Mouse (Mus musculus): Measurements from ENCODE around the gene Dnajc4. TPM values are rescaled to one million over a fixed set of nuclear protein-coding genes. Genes with fewer than 3 reads are reported as not detected.

Dnajc4 gene
- polyA plus RNA-seq, 1 experiment: 24.1 TPM

DNA sequence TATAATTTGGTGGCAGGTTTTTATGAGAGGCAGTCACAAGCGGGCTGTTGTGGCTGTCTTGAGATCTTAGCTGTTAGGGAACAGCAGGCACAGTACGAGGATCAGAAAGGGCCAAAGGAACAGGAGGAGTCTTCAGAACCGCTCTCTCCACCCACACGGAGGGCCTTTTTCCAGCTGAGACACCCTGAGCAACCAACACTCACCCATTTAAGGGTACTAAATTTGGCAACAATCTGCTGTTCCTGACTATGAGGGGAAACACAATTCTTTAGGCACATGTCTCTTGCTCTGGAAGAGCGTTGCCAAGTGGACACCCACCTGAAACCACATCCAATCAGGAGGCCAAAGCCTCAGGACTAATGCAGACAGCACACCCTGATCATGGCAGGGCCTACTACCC is 37.2 kb upstream of the Dnajc4 start:
- no peak for DNase-seq (ENCODE audit: low read depth in 1 of 2, low spot score in 2 of 2)
- H3K4me1 ChIP-seq (ENCODE audit: control insufficient read depth, insufficient read depth, insufficient read length): no peaks in the 10 kb centered on the region
- no peak overlapping the region for H3K27ac ChIP-seq (ENCODE audit: insufficient read depth, low read length)
- TF ChIP-seq POLR2A (IDR thresholded peaks at IDR 0.05; ENCODE audit: low read depth, low read length): no peak
- no peak for TF ChIP-seq CTCF (IDR thresholded peaks at IDR 0.05; ENCODE audit: extremely low read depth, insufficient read depth, insufficient read length, insufficient replicate concordance)
- no peak overlapping the region for H3K4me3 ChIP-seq (ENCODE audit: extremely low read depth, insufficient read depth, insufficient read length)
- H3K36me3 ChIP-seq (ENCODE audit: control insufficient read depth, insufficient read depth, low read length): peaks cover 61% of the 10 kb centered on the region
- 93% methylated on average over 5 of the region's 5 CpGs for WGBS
- H3K27me3 ChIP-seq (ENCODE audit: control insufficient read depth, insufficient read depth, low read length): no peaks in the 10 kb centered on the region

DNA sequence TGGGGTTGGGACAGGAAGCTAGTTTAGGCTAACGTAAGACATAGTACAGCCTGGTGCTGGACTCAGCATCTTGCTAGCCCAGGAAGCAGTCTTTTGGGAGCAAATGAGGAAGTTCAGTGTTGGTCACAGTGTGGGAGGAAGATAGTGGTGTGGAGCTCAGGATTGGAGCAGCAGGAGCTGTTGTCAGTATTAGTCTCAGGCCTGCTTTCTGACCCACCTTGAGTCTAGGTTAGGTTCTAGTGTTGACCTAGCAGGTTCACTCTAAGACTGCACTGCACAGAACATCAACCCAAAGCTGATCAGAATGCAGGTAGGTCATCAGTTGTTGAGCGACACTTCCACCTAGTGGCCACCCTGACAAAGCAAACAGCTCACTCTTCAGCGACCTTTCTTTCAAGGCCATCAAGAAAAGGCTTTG is 27.9 kb upstream of the Dnajc4 start:
- peak; percentile 70 to 75 for DNase-seq (ENCODE audit: low read depth in 1 of 2, low spot score in 2 of 2)
- TF ChIP-seq CTCF (IDR thresholded peaks at IDR 0.05; ENCODE audit: extremely low read depth, insufficient read depth, insufficient read length, insufficient replicate concordance) (peak; percentile 79; the same call in 1 of the 2 replicates), POLR2A (IDR thresholded peaks at IDR 0.05; ENCODE audit: low read depth, low read length) (no peak)
- peaks cover 23% of the 10 kb centered on the region for H3K36me3 ChIP-seq (ENCODE audit: control insufficient read depth, insufficient read depth, low read length)
- peaks cover 10% of the 10 kb centered on the region; the same call in 1 of the 2 replicates for H3K4me1 ChIP-seq (ENCODE audit: control insufficient read depth, insufficient read depth, insufficient read length)
- no peaks in the 10 kb centered on the region for H3K27me3 ChIP-seq (ENCODE audit: control insufficient read depth, insufficient read depth, low read length)
- peak overlapping the region; percentile 95 for H3K27ac ChIP-seq (ENCODE audit: insufficient read depth, low read length)
- H3K4me3 ChIP-seq (ENCODE audit: extremely low read depth, insufficient read depth, insufficient read length): no peak overlapping the region
- 3% methylated on average over 3 of the region's 3 CpGs for WGBS

DNA sequence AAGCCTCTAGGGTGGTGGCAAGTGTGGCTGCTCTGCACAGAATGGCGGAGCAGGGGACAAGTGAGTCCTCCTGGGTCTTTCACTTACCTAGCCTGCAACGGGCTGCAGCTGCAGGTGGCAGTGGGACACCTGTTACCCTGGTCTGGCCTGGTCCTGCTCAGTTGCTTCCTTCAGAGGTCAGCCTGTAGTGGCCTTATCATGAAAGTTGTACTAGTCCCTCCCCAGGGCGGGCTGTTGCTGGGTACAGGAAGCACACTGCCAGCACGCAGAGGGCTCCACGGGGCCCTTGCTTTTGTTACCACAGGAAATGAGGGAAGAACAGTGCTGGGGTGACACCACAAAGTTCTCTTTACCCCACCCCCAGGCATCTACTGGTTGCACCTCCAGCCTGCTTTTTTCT is 26.8 kb upstream of the Dnajc4 start, which contains the start of gene Fermt3:
Gene Fermt3, minus strand, starts transcription at position 279 of the 400 bp plus-strand sequence.
- Histone ChIP-seq H3K4me1 (ENCODE audit: control insufficient read depth, insufficient read depth, insufficient read length) (peaks cover 10% of the 10 kb centered on the region; the same call in 1 of the 2 replicates), H3K27ac (ENCODE audit: insufficient read depth, low read length) (peak within 1 kb of the TSS; percentile 95), H3K36me3 (ENCODE audit: control insufficient read depth, insufficient read depth, low read length) (peaks cover 26% of the 10 kb centered on the region), H3K4me3 (ENCODE audit: extremely low read depth, insufficient read depth, insufficient read length) (peak within 1 kb of the TSS; percentile 73), H3K27me3 (ENCODE audit: control insufficient read depth, insufficient read depth, low read length) (no peaks in the 10 kb centered on the region)
- DNase-seq (ENCODE audit: low read depth in 1 of 2, low spot score in 2 of 2): peak; percentile 60 to 82
- peak; percentile 37; the same call in 1 of the 2 replicates for TF ChIP-seq POLR2A (IDR thresholded peaks at IDR 0.05; ENCODE audit: low read depth, low read length)
- no peak for TF ChIP-seq CTCF (IDR thresholded peaks at IDR 0.05; ENCODE audit: extremely low read depth, insufficient read depth, insufficient read length, insufficient replicate concordance)
- 2% methylated on average over 5 of the region's 5 CpGs for WGBS

DNA sequence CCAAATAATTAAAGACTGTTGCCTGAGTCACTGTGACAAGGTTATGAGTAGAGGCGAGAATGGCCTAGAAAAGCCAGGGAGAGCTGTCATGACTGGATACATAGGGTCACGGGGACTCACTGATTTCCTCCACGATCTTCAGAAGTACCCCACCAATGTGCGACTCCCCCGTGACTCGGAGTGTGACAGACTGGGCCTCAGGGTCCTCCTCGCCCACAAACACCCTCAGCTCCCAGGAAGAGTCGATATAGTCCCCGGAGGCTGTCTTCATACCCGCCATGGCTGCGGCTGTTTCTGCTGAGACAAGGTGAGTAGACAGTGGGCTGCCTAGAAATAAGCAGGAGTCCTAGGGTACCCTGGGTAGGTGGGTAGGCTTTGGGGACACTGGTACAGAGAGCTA is 26.2 kb upstream of the Dnajc4 start:
- Histone ChIP-seq H3K27me3 (ENCODE audit: control insufficient read depth, insufficient read depth, low read length) (no peaks in the 10 kb centered on the region), H3K4me1 (ENCODE audit: control insufficient read depth, insufficient read depth, insufficient read length) (peaks cover 10% of the 10 kb centered on the region; the same call in 1 of the 2 replicates), H3K4me3 (ENCODE audit: extremely low read depth, insufficient read depth, insufficient read length) (peak overlapping the region; percentile 73), H3K27ac (ENCODE audit: insufficient read depth, low read length) (peak overlapping the region; percentile 95), H3K36me3 (ENCODE audit: control insufficient read depth, insufficient read depth, low read length) (peaks cover 30% of the 10 kb centered on the region)
- DNase-seq (ENCODE audit: low read depth in 1 of 2, low spot score in 2 of 2): no peak
- WGBS: 9% methylated on average over 11 of the region's 11 CpGs
- no peak for TF ChIP-seq POLR2A (IDR thresholded peaks at IDR 0.05; ENCODE audit: low read depth, low read length)
- TF ChIP-seq CTCF (IDR thresholded peaks at IDR 0.05; ENCODE audit: extremely low read depth, insufficient read depth, insufficient read length, insufficient replicate concordance): no peak

DNA sequence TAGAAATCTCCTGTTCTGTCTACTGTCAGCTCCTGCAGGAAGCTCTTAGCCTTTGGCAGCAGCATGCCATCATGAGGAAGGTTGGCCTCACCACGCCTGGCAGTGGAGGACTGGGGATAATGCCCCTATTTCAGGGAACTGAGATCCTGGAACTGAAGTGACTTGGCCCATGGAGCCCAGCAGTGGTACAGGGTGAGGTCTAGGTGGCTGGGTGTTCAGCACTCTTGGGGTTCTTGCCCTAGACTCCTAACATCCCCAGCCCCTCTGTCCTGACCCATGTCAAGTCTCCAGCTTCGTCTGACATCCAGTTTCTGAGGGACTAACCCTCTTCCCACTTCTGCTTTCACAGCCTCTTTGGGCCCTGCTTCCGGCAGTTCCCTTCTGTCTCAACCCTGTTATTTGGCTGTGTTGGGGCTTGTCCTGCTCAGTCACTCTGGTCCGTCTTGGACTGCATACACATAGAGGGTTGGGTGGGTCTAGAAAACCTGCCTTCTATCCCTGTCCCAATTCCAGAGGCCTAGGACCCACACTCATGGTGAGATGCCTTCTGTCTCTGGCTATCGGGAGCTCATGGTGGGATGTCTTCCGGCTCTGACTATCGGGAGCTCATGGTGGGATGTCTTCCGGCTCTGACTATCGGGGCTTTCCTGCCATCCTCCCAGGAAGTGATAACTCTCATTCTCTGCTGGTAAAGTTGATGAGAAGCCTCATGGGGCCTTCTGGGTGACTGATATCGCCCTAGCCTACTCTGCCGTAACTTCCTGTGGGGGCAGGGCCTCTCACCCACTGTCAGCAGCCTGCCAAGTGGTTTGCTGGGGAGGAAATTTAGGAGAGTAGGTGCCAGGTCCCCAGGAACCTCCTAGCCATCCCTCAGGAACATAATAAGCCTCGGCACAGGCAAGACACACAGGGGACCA is 25.4 kb upstream of the Dnajc4 start:
- peak; percentile 20; the same call in 1 of the 2 replicates for TF ChIP-seq POLR2A (IDR thresholded peaks at IDR 0.05; ENCODE audit: low read depth, low read length)
- TF ChIP-seq CTCF (IDR thresholded peaks at IDR 0.05; ENCODE audit: extremely low read depth, insufficient read depth, insufficient read length, insufficient replicate concordance): no peak
- DNase-seq (ENCODE audit: low read depth in 1 of 2, low spot score in 2 of 2): peak; percentile 60 to 70
- Histone ChIP-seq H3K4me1 (ENCODE audit: control insufficient read depth, insufficient read depth, insufficient read length) (peaks cover 10% of the 10 kb centered on the region; the same call in 1 of the 2 replicates), H3K27ac (ENCODE audit: insufficient read depth, low read length) (peak overlapping the region; percentile 95), H3K4me3 (ENCODE audit: extremely low read depth, insufficient read depth, insufficient read length) (peak overlapping the region; percentile 73), H3K36me3 (ENCODE audit: control insufficient read depth, insufficient read depth, low read length) (peaks cover 33% of the 10 kb centered on the region), H3K27me3 (ENCODE audit: control insufficient read depth, insufficient read depth, low read length) (no peaks in the 10 kb centered on the region)
- 7% methylated on average over 12 of the region's 12 CpGs for WGBS

DNA sequence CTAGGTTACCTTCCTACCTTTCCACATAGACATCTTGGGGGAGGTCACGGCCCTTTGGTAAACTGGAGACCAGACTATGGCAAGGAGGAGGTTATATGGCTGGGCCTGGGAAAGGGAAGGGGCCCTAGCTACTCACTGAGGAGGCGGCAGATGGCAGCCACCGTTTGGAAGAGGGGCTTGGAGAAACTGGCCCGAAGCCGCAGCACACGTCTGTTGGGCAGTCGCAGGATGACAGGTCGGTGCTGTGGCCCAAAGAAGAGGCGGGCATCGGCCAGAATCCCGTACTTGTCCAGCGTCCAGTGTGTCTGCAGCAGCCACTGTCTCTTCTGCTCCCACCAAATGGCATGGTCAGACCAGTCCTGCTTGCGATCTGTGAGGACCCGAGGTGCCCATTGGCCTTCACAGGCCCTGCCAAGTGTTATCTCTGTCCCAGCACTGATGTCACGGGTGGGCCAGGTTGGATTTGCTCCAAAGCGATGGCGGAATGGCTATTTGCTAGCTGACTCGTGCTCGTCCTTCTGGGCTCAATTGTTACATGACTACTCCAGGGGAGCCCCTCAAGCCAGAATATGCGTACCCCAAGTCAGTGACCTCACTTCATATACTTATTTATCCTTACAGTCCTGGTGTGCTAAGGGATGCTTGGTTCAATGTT is 22.2 kb upstream of the Dnajc4 start:
- peaks cover 6% of the 10 kb centered on the region; the same call in 1 of the 2 replicates for H3K4me1 ChIP-seq (ENCODE audit: control insufficient read depth, insufficient read depth, insufficient read length)
- no peak overlapping the region for H3K27ac ChIP-seq (ENCODE audit: insufficient read depth, low read length)
- WGBS: 91% methylated on average over 20 of the region's 20 CpGs
- DNase-seq (ENCODE audit: low read depth in 1 of 2, low spot score in 2 of 2): no peak
- H3K36me3 ChIP-seq (ENCODE audit: control insufficient read depth, insufficient read depth, low read length): peaks cover 26% of the 10 kb centered on the region
- TF ChIP-seq CTCF (IDR thresholded peaks at IDR 0.05; ENCODE audit: extremely low read depth, insufficient read depth, insufficient read length, insufficient replicate concordance) (no peak), POLR2A (IDR thresholded peaks at IDR 0.05; ENCODE audit: low read depth, low read length) (no peak)
- no peak overlapping the region for H3K4me3 ChIP-seq (ENCODE audit: extremely low read depth, insufficient read depth, insufficient read length)
- H3K27me3 ChIP-seq (ENCODE audit: control insufficient read depth, insufficient read depth, low read length): no peaks in the 10 kb centered on the region
